Mouse (Mus musculus) megakaryocyte, embryonic 14.5 days (primary cell): ENCODE measurements around the gene Reln.

ENCODE experiments used
- FLI1 ChIP-seq: IDR thresholded peaks from 2 replicates; pipeline ENCODE4 v1.6.1; 2012; ENCODE audit warnings: low read length, inconsistent platforms, mixed read lengths
- GATA1 ChIP-seq: IDR thresholded peaks from 3 replicates; pipeline ENCODE4 v1.6.1; 2012; ENCODE audit warnings: mixed read lengths, low read length, inconsistent platforms, borderline replicate concordance

- no peak for TF ChIP-seq GATA1
- TF ChIP-seq FLI1 = no peak
Measured at GRCm38 (mm10) chr5:21939405-21939804, 405.1 kb downstream of the Reln start.
